In genomic region chr4:152886773-152887172, GRCm38 (mm10) we compare ENCODE assay signal across 12 mouse cellular contexts.
DNase-seq lines count a peak whose midpoint lies in the region; ATAC-seq and TF ChIP-seq lines count a peak whose summit lies in the region.
"Had no signal": no experiment of that assay in that cellular context is flagged by ENCODE, and none has a peak within 500 bp of the region (broad histone marks: within the 10 kb centered on the region; RNA-seq: fewer than 3 reads in every experiment).

No protein-coding gene starts in this region.

- no peak for TF ChIP-seq CTCF in liver, postnatal 0 days (IDR thresholded peaks at IDR 0.05; ENCODE audit: low read depth)

- no peak for TF ChIP-seq EP300 in liver, postnatal 0 days (IDR thresholded peaks at IDR 0.05; ENCODE audit: low read depth)

- no peaks in the 10 kb centered on the region for H3K27me3 ChIP-seq in liver, postnatal 0 days (ENCODE audit: insufficient read depth, low read length)
- H3K27me3 ChIP-seq in midbrain, embryonic 13.5 days, result no peaks in the 10 kb centered on the region
- H3K27me3 ChIP-seq: CH12.LX; stomach, embryonic 15.5 days had no signal

- 70% methylated on average over 9 of the region's 9 CpGs for WGBS in liver, postnatal 0 days (ENCODE audit: insufficient replicate concordance)
- WGBS in midbrain, embryonic 13.5 days, result 66% methylated on average over 9 of the region's 9 CpGs

- no peaks in the 10 kb centered on the region for H3K9me3 ChIP-seq in liver, postnatal 0 days (ENCODE audit: low read length)
- peaks cover 3% of the 10 kb centered on the region; the same call in 1 of the 2 replicates for H3K9me3 ChIP-seq in midbrain, embryonic 13.5 days
- H3K9me3 ChIP-seq: stomach, embryonic 15.5 days had no signal

- H3K27ac ChIP-seq in liver, postnatal 0 days (ENCODE audit: low read depth), result no peak overlapping the region
- no peak overlapping the region for H3K27ac ChIP-seq in midbrain, embryonic 13.5 days
- H3K27ac ChIP-seq: hindbrain, postnatal 0 days; stomach, embryonic 15.5 days had no signal

- no peak for ATAC-seq in liver, postnatal 0 days
- no peak for ATAC-seq in midbrain, embryonic 13.5 days
- ATAC-seq: hindbrain, postnatal 0 days had no signal

- H3K9ac ChIP-seq in liver, postnatal 0 days (replicated peaks), result no peak overlapping the region
- H3K9ac ChIP-seq in midbrain, embryonic 13.5 days (replicated peaks), result no peak overlapping the region
- H3K9ac ChIP-seq: lung, embryonic 14.5 days; stomach, embryonic 15.5 days had no signal

- no peak overlapping the region for H3K4me3 ChIP-seq in liver, postnatal 0 days (ENCODE audit: low read depth, low read length)
- H3K4me3 ChIP-seq in midbrain, embryonic 13.5 days (replicated peaks), result no peak overlapping the region
- H3K4me3 ChIP-seq: stomach, embryonic 15.5 days had no signal

- intact Hi-C loops in gastrocnemius, postnatal 14 days (cut with DNase I; ENCODE audit: low total_unique reads), result no loop called here

- no peaks in the 10 kb centered on the region for H3K4me1 ChIP-seq in liver, postnatal 0 days (ENCODE audit: insufficient read depth)
- H3K4me1 ChIP-seq in midbrain, embryonic 13.5 days (replicated peaks), result peaks cover 9% of the 10 kb centered on the region
- H3K4me1 ChIP-seq: stomach, embryonic 15.5 days had no signal

- peak; percentile 36 for DNase-seq in liver
- no peak for DNase-seq in liver, postnatal 0 days
- peak; percentile 48 for DNase-seq in c-Kit-negative CD71-positive TER-119-positive erythroid progenitor cells, embryonic 14.5 days (ENCODE audit: low read depth, low spot score)
- peak; percentile 2 for DNase-seq in forelimb bud, embryonic 11.5 days (ENCODE audit: low read depth, low spot score)
- DNase-seq in yolk sac, embryonic 10.5 days (ENCODE audit: low spot score), result peak; percentile 19
- no peak for DNase-seq in gastrocnemius, postnatal 14 days
- DNase-seq: cerebellum, postnatal 14 days; lung, embryonic 14.5 days had no signal

- H3K36me3 ChIP-seq in liver, postnatal 0 days (replicated peaks; ENCODE audit: insufficient read depth, low read length), result no peaks in the 10 kb centered on the region
- no peaks in the 10 kb centered on the region for H3K36me3 ChIP-seq in midbrain, embryonic 13.5 days
- H3K36me3 ChIP-seq: stomach, embryonic 15.5 days had no signal

- no peak overlapping the region for H3K4me2 ChIP-seq in liver, postnatal 0 days (ENCODE audit: low read depth, low read length)
- no peak overlapping the region for H3K4me2 ChIP-seq in midbrain, embryonic 13.5 days (replicated peaks)
- H3K4me2 ChIP-seq: lung, embryonic 14.5 days; stomach, embryonic 15.5 days had no signal

Comparison
In these comparisons a context has a peak if more than half of its experiments do, and no peak if none do; other contexts are left out.
1. DNase-seq: peak in liver (single experiment), c-Kit-negative CD71-positive TER-119-positive erythroid progenitor cells, embryonic 14.5 days (single experiment), forelimb bud, embryonic 11.5 days (single experiment) and yolk sac, embryonic 10.5 days (single experiment); none in liver, postnatal 0 days (single experiment) and gastrocnemius, postnatal 14 days (single experiment).